Mouse (Mus musculus) ES-Bruce4 (cell line): ENCODE data around the gene Trpc1.

Experiments used
- CTCF ChIP-seq: IDR thresholded peaks from one replicate; pipeline ENCODE4 v1.8.1; 2011; ENCODE audit warnings: low read depth, low read length
- EP300 ChIP-seq: IDR thresholded peaks from 2 replicates; pipeline ENCODE4 v1.6.1; 2011; ENCODE audit warnings: low read depth, low read length; ENCODE audit not compliant: insufficient read depth
- POLR2A ChIP-seq: IDR thresholded peaks from one replicate; pipeline ENCODE4 v1.8.1; 2011; ENCODE audit warnings: low read length; ENCODE audit not compliant: insufficient read depth

DNA sequence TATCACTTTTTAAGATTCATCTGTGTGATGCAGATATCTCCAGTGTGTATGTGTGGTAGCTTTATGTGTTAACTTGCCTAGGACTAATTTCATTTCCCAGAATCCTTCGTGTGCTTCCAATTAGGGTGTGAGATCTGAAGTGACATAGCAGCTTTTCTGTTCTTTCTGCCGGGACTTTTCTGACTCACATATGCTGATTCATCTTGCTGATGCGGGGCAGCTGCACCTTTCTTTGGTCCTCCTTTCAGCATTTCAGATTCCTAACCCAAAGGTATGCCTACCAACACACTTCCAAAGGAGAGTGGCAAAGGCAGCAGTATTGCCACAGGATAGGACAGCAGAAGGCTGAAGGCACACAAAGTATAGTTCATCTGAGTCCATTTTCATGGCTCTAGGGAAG is 46.1 kb downstream of the Trpc1 start:
- TF ChIP-seq CTCF = no peak
- no peak for TF ChIP-seq EP300
- no peak for TF ChIP-seq POLR2A
